Mouse (Mus musculus) urinary bladder, postnatal 36 days (tissue): ENCODE measurements around the gene Snrnp40.
A peak's percentile ranks its signal among the peaks of the same experiment; 100 is the strongest.

Experiments
- DNase-seq, 2 experiments: peaks; one replicate each; pipeline ENCODE4 v3.0.0; 2022; ENCODE audit warnings: low spot score in 2 of 2, mixed read lengths in 1 of 2

Snrnp40 gene

DNA sequence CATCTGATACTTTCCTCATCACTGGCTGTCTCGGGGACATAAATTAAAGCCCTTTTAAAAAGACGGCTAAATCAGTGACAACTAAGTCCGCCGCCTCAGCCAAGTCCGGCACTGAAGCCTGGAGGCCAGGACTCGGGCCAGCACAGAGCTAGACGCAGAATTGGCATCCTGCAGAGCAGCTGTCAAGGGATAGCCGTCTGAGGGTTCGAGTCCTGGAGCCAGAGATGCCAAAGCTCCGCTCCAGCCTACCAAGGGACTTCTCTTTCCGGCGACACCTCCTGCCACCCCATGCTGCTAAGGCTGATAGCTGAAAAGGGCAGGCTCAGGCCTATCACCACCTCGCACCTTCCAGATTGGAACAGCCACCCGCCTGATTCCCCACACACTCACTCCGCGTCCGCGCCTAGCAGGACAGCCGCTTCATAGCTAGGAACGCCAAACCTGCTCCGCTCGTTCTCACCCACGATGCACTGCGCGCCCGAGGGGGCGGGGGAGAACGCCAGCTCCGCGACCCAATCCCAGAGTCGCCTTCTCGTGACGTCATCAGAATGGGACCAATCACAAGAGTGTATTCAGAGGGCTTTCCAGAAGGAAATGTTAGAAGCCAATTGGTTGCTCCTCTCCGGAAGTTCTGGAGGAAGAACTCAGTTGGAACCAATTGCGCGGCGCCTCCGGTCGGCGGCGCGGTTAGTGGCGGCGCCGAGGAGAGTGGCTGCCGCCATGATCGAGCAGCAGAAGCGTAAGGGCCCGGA, at the start of gene Snrnp40, which contains the start of gene Zcchc17:
Gene Snrnp40 (plus strand): TSS at position 647 of the 752 bp plus-strand sequence.
Gene Zcchc17 (minus strand): TSS at position 458 of the 752 bp plus-strand sequence.
- DNase-seq, result peak; percentile 98

DNA sequence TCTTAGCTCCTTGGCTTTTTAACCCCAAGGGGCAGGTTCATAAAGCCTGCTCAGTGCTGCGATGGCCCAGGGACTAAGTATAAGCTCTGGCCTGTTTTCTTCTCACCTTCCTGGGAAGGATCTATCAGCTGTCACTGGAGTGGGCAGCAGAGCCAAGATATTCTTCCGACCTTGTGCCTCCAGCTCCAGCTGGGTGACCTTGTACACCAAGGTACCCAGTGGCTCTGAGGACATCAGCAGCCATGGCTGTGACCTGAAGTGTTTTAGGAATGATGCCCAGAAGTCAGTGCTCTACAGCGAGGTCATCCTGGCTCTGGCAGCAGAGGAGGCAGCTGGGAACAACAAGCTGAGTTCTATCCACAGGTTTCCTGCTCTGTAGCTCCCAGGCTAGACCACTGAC, 47.4 kb upstream of the Snrnp40 start:
- DNase-seq, result no peak

DNA sequence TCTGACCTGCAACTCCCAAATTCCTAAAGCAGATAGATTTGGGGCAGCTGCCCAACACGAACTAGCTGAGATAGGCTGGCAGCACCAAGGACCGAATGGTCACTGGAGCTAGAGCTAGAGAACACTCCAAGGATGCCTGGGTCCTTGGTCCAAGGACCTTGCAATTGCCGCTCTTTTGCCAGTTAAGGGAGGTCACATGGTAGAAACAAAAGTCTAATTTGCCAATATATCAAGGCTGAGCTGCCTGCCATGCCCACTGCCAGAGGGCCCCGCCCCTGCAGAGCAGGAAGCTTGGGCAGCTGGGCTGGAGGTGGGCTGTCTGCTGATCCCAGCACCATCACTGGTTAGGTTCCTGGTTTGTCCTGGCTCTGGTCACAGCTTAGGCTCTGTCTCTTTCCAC, 46.4 kb upstream of the Snrnp40 start:
- no peak for DNase-seq

DNA sequence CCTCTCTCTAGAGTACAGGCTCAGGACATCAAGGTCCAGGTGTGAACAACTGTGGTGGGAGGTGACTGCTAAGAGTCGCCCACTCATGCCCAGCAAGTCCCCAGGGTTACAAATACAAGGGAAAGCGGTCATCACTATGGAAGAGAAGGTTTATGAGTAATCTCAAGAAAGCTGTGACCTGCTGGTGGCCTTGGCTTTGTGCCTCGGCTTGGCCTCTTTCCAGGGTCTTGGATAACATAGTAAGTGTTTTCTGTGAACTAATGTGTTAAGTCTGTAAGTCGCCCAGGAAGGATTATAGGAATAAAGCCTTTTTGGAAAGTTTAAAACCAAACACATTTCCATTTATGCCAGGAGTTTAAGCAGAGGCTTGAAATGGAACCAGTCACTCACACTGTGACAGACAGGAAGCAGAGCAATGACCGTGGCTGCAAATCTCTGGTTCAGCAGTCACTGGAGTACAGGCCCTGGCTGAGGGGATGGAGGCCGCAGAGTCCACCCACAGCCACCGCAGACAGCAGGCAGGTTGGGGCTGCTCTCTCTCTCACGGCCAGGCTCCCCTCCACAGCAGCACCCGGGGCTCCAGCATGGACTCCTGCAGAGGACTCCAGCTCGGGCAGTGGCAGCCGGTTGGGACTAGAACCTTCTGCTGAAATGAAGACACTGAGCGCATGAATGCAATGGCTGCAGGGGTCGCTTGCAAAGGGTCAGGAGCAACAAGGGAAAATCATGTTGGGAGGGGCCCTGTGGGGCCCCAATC, 44.0 kb upstream of the Snrnp40 start:
- no peak for DNase-seq

DNA sequence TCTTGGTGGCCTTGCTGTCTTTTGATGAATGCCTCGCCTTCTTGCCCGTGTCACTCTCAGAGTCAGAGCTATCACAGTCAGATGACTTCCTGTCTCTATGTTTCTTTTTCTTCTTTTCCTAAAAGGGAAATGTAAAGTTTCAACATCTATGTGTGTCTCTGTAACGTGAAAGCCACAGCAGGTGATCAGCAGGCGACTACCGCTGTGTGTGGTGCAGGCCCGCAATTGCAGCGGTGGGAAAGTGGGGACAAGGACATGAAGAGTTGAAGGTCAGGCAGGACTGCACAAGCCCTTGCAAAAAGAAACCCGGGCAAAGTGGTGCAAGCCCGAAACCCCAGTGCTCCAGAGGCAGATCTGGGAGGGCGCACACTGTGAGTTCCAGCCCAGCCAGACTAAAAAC, 43.2 kb upstream of the Snrnp40 start:
- no peak for DNase-seq

DNA sequence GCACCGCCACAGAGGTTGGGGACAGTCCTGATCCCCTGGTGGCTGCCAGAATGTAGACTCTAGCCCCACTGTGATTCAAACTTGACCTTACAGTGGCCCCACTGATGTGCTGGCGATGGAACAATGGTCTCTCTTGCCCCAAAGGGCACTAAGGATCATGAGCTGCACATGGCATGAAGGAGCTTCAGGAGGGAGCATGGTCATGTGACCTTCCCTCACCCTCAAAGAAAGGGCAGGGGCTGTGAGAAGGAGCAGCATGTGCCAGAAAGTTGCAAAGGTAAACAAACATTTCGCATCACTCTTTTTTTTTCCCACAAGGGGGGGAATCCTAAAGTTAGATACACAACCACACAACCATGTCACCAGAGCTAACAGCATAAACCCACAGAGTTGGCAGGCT, 41.8 kb upstream of the Snrnp40 start:
- DNase-seq, result no peak

DNA sequence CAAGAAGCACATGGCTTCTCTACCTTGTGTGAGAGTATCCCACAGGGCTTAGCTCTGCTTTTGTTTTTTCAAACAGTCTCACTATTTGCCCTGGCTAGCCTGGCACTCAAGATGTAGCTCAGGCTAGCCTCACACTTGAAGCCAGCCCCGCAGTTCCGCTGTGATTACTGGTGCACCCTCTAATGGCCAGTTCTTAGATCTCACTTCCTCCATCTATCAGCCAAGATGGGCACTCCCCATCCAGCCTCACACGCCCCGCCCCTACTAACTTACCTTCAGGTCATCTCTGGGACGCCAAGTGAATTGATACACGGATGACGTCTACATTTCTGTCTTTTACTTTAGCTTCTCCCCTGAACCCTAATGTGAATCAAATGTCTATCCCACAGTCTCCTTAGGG, 40.4 kb upstream of the Snrnp40 start:
- no peak for DNase-seq

DNA sequence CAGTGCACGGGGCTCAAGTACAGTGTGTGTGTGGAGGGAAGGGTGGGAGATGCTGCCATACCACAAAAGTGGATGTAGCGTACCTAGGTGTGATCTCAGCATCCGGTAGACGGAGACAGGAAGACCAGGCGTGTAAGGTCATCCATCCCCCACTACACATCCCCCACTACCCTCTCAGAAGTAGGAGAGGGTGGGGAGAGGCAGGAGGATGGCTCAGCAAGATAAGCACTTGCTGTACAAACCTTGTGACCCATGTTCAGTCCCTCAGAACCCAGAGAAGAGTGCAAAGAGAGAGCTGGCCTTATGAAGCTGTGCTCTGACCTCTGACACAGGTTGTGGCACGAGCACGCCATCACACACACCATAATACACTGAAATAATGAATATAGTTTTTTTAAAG, 38.3 kb upstream of the Snrnp40 start:
- DNase-seq, result no peak

DNA sequence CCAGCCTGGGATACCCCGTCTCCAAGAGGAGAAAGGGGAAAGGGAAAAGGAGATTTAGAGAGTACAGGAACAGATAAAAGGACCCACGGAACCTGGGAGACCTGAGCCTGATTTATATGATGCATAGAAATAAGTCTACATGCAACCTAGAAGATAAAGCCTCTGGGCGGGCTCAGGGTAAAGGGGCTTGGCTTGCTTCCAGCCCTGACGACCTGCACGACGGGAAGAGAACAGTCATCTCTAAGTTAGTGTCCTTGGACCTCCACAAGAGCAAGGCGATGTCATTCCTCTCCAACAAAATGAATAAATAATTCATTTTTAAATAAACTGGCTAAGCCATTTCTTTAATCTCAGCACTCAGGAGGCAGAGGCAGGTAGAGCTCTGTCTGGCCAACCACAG, 37.4 kb upstream of the Snrnp40 start:
- DNase-seq, result no peak

DNA sequence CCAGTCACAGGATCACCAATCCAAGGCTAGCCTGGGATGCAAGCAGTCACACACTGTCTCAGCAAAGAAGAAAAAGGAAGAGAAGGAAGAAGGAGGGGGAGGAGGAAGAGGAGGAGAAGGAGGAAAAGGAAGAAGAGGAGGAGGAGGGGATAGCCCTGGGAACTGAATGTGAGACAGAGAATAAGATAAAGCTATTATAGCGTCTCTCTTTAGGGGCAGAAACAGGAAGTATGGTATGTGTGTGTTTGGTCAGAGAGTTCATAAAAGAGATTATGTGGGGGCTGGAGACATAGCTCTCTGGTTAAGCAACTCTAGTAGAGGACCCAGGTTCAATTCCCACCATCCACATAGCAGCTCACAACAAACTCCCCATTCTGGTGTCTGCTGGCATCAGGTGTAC, 36.8 kb upstream of the Snrnp40 start:
- DNase-seq, result no peak

DNA sequence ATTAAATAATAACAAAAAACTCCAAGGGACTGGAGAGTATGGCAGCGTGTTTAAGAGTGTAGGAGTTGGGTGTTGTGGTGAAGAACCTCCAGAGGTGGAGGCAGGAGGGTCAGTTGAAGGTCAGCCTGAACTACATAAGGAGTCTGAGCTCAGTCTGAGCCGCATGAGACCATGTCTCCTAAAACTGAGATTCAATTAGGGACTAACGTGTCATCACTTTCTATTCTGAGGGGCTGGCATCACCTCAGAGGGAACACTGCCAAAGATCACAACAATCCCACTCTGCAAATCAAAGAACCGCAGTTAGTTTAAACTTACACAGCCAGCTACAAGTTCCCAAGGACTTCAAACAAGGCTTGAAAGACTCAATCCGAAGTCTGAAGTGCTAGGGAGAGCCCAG, 36.3 kb upstream of the Snrnp40 start:
- no peak for DNase-seq

DNA sequence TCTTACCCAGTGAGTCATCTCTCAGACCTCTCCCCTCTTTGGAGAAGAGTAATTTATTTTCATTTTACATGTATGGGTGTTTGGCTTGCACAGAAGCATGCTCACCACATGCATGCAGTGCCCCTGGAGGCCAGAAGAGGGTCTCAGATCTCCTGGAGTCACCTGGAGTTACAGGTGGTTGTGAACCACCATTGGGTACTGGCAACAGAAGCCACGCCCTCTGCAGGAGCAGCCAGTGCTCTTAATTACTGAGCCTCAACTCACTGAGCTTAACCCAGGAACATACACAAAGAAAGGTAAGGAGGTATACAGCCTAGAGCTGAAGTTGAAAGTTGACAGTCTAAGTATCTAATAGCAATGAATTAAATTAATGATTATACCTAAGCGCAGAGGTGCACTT, 34.5 kb upstream of the Snrnp40 start:
- no peak for DNase-seq

DNA sequence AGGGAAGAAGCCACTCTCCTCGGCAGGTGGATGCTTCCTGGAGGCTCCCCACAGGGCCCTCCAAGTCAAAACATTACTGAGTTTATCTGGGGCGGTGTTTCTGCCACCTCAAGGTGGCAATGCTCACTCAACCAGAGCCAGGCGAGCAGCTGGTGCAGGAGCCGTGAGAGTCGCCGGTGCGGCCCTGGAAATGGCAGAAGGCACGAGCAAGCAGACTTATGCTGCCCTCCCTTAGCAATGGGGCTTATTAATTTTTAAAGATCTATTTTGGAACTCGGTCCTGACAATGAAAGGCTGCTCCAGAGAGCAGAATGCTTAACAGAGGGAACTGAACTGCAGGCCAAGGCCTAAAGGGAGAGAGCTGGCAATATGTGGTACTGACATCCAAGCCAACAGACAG, 32.6 kb upstream of the Snrnp40 start:
- DNase-seq, result no peak

DNA sequence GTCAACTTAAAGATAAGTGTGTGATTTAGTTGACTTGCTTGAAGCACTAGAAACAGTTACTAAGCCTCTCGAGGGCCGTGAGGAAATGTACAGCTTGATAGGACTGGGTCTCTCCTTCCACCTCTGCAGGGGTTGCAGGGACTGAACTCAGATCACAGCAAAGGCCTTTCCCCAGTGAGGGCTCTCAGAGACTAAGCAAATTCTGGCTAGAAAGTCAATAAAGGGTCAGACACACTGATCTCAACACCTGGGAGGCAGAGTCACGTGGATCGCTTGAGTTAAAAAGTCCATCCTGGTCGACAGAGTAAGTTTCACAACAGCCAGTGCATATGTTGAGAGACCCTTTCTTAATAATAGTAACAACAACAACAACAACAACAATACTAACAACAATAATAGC, 24.1 kb upstream of the Snrnp40 start:
- no peak for DNase-seq

DNA sequence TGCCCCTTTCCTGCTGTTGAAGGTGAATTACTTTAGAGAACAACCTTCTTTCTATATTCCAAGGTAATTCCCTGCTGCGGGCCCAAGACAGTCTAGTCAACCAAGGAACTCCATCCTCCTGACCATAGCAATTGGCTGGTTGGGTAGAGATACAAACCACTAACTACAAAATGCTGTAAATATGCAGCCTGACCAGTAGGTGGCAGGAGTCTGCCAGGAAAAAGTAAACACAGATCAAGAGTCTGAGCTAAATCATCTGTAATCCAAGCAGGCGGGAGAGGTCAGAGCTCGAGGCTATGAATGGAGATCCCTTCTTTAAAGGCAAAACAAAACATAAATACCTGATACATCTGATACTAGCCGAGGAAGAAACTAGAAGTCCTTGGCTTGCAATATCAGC, 18.2 kb upstream of the Snrnp40 start:
- peak; percentile 24 to 36 for DNase-seq

DNA sequence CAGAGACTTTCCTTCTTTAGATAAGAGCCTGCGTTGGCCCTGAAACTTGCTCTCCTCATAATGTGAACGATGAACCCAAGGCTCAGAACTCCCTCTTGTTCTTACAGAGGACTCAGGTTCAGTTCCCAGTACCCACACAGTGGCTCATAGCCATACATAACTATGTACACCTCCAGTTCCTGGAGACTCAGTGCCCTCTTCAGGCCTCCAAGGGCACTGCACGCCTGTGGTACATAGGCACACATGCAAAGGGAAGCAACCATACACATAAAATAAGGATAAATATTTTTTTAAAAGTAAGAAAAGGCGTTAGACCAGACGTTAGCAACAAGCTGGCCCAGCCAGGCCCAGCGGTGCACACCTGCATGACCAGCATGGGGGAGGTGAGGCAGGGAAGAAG, 10.3 kb upstream of the Snrnp40 start:
- no peak for DNase-seq

DNA sequence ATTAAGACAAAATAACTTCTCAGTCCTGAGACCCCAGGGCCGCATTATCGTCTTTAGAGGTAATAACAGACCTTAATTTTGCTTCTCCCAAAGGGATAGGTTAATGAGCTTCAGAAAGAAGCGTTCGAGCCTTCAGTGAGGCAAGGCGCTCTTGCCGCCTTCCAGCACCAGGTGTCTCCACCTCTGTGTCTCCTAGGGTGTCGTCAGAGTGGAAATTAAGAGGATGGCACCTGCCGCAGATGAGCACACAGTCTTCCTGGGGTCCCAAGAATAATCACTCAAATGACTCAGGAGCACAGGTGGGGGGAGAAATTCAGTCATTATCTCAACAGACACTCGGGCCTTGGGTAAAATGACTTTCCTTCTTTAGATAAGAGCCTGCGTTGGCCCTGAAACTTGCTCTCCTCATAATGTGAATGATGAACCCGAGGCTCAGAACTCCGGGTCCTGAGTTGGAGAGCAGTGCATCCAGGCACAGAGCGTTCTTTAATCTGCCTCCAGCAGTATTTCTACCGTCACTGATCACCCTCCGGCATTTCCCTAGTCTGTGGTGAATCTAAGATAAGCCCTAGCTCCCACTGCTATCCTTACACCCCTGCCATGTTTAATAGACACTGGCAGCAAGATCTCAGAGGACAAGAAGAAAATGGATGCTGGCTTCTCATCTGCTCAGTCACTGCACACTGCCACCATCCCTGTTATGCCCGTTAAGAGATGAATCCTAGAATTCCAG, 9.1 kb upstream of the Snrnp40 start:
- no peak for DNase-seq

DNA sequence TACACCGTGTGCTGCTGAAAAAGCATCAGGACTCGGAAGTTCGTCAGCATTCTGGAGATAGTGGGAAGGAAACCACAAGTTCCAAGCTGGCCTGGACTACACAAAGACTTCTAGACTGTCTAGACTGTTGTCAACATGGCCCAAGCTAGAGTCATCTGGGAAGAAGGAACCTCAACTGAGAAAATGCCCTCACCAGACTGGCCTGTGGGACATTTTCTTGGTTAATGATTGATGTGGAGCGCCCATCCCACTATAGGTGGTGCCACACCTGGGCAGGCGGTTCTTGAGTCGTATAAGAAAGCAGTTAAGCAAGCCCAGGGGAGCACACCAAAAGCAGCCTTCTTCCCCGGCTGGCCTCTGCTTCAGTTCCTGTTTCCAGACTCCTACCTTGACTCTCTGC, 7.3 kb upstream of the Snrnp40 start:
- no peak for DNase-seq

DNA sequence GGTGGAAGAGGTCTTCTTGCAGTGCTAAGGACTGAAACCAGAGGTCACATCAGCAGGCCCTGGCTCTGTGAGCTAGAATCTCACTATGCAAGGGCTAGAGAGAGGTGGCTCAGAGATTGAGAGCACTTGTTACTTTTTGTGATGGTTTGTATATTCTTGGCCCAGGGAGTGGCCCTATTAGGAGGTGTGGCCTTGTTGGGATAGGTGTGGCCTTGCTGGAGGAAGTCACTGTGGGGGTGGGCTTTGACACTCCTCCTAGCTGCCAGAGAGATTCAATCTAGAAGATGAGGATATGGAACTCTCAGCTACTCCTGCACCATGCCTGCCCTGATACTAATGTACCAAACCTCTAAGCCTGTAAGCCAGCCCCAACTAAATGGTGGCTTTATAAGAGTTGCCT, 2.0 kb upstream of the Snrnp40 start:
- no peak for DNase-seq

DNA sequence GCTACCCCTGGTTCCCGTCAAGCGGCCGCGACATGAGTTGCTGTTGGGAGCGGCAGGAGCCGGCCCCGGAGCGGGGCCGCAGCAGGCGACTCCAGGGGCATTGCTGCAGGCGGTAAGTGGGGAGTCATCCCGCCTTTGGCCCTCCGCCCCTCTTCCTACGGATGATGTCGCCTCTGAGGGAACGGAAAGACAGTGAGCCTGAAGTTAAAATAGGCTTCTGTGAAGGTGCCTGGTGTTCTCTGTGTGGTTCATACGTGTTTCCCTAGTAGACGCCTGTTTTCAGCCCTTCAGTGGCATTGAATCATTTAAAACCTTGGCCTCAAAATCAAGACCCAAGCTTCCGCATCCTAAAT, 282 bp downstream of the Snrnp40 start:
- DNase-seq, result no peak

DNA sequence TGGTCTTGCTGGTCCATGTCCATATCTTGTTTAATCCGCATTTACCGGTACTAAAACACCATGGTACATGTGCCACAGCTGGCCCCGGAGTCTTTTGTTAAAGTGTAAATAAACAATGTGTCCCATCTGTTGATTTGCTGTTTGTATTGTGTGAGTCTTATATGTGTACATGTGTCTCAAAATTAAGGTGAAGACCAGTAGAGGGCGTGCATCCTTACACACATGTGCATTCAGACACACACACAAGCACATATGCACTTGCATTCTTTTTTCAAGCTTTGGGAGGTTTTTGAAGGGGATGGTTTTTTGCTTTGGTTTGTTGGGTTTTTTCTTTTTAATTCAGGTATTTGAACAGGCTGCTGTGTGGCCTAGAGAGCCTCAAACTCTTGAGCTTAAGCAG, 16.7 kb downstream of the Snrnp40 start:
- DNase-seq, result no peak

DNA sequence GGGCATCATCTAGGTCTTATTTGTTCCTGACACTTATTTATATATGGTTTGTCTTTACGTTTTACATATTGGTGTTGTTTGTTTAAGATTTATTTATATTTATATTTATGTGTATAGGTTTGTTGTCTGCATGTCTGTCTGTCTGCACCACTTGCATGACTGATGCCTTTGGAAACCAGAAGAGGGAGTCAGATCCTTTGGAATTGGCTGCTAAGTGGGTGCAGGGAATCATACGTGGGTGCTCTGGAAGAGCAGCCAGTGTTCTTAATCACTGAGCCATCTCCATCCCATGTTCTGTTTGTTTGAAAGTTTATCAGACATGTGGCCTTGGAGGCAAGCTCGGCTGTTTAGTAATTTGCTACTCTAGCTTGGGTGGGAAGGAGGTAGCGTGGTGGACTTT, 17.6 kb downstream of the Snrnp40 start:
- no peak for DNase-seq

DNA sequence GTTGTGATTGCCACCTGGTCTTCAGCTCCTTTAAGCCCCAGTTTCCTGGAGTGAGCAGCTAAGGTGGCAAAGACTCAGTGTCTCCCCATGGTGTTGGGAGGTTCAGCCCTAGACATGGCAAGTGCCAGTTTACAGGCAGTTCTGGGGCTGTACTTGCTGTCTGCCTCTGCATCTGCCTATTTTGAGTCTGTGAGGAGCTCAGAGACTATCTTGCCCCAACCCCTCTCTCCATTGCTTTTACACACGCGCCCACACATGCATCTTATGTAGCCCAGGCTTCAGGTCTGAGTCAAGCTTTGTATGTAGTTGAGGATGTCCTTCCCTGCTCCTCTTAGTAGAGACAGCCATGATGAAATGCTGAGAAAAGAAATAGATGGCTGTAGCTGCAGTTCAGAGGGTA, 19.2 kb downstream of the Snrnp40 start:
- DNase-seq, result no peak
